Mouse (Mus musculus): ENCODE measurements around the gene Ccdc141.
"Not testable (repeated sequence)": the region's sequence is repeated elsewhere in the genome, so short reads cannot be mapped to it uniquely, and the experiment has no call there.

The Ccdc141 gene

GRCm38 (mm10) chr2:77039281-77039680, 131.2 kb downstream of the Ccdc141 start:
- ChIA-PET CTCF (no interaction called here), POLR2A (no interaction called here)

GRCm38 (mm10) chr2:77037211-77037610, 133.2 kb downstream of the Ccdc141 start:
- ChIA-PET CTCF (no interaction called here), POLR2A (interaction anchor here in 1 of 4 experiments (0.6 kb wide), 1 partner anchor 389 kb away, joined by 4 read pairs; the partner anchor contains the start of gene Pjvk)

GRCm38 (mm10) chr2:77034112-77034511, 136.3 kb downstream of the Ccdc141 start:
- POLR2A ChIA-PET: no interaction called here
- CTCF ChIA-PET: interaction anchor here in 1 of 4 experiments (0.5 kb wide), 1 partner anchor 21 kb away, joined by 7 read pairs; no protein-coding TSS in a partner anchor

GRCm38 (mm10) chr2:77033322-77034060, 136.9 kb downstream of the Ccdc141 start:
- POLR2A ChIA-PET: no interaction called here
- CTCF ChIA-PET: no interaction called here

GRCm38 (mm10) chr2:77020649-77021048, 149.8 kb downstream of the Ccdc141 start:
- CTCF ChIA-PET: no interaction called here

GRCm38 (mm10) chr2:77017735-77018134, 152.7 kb downstream of the Ccdc141 start:
- POLR2A ChIA-PET: no interaction called here
- CTCF ChIA-PET: no interaction called here

More at GRCm38 (mm10) chr2:77020649-77021048, 149.8 kb downstream of the Ccdc141 start:
- POLR2A ChIA-PET: no interaction called here

GRCm38 (mm10) chr2:77013449-77013848, 157.0 kb downstream of the Ccdc141 start:
- CTCF ChIA-PET: interaction anchor here in 1 of 4 experiments (2.1 kb wide), 1 partner anchor 33 kb away, joined by 5 read pairs; no protein-coding TSS in a partner anchor
- POLR2A ChIA-PET: not testable (repeated sequence)

GRCm38 (mm10) chr2:77011981-77012380, 158.5 kb downstream of the Ccdc141 start:
- CTCF ChIA-PET: interaction anchor here in 1 of 4 experiments (2.1 kb wide), 1 partner anchor 32 kb away, joined by 5 read pairs; no protein-coding TSS in a partner anchor

GRCm38 (mm10) chr2:77007015-77007414, 163.4 kb downstream of the Ccdc141 start:
- POLR2A ChIA-PET: interaction anchor here in 1 of 4 experiments (1.2 kb wide), 1 partner anchor 20 kb away, joined by 3 read pairs; no protein-coding TSS in a partner anchor
- CTCF ChIA-PET: no interaction called here

More at GRCm38 (mm10) chr2:77011981-77012380, 158.5 kb downstream of the Ccdc141 start:
- POLR2A ChIA-PET: interaction anchor here in 1 of 4 experiments (1.0 to 1.3 kb wide), 2 partner anchors 23 to 31 kb away, joined by 4 to 8 read pairs; no protein-coding TSS in a partner anchor

- CTCF ChIA-PET: interaction anchor here in 2 of 4 experiments (0.6 kb wide), 2 partner anchors 305 to 440 kb away, joined by 4 to 5 read pairs; no protein-coding TSS in a partner anchor
- POLR2A ChIA-PET: interaction anchor here in 1 of 4 experiments (0.6 kb wide), 2 partner anchors 20 to 681 kb away, joined by 5 read pairs; no protein-coding TSS in a partner anchor
These were observed 167.3 kb downstream of the Ccdc141 start for GRCm38 (mm10) chr2:77003148-77003547.

- POLR2A ChIA-PET: interaction anchor here in 1 of 4 experiments (1.1 to 1.4 kb wide), 2 partner anchors 18 kb away, joined by 3 read pairs; no protein-coding TSS in a partner anchor
- CTCF ChIA-PET: interaction anchor here in 2 of 4 experiments (0.6 kb wide), 2 partner anchors 164 to 351 kb away, joined by 3 to 4 read pairs; no protein-coding TSS in a partner anchor
These were observed 172.1 kb downstream of the Ccdc141 start for GRCm38 (mm10) chr2:76998351-76998750.

GRCm38 (mm10) chr2:76992493-76993201, 177.8 kb downstream of the Ccdc141 start:
- POLR2A ChIA-PET: interaction anchor here in 1 of 4 experiments (1.1 to 1.4 kb wide), 3 partner anchors 13 to 177 kb away, joined by 3 to 4 read pairs (median 4); partner anchors contain the start of gene Ccdc141
- CTCF ChIA-PET: interaction anchor here in 1 of 4 experiments (1.4 kb wide), 1 partner anchor 12 kb away, joined by 3 read pairs; no protein-coding TSS in a partner anchor

- CTCF ChIA-PET: interaction anchor here in 1 of 4 experiments (0.8 kb wide), 1 partner anchor 121 kb away, joined by 3 read pairs; no protein-coding TSS in a partner anchor
- POLR2A ChIA-PET: interaction anchor here in 1 of 4 experiments (1.1 kb wide), 1 partner anchor 19 kb away, joined by 3 read pairs; no protein-coding TSS in a partner anchor
These were observed 183.1 kb downstream of the Ccdc141 start for GRCm38 (mm10) chr2:76987317-76987716.

- POLR2A ChIA-PET: interaction anchor here in 1 of 4 experiments (0.7 kb wide), 1 partner anchor 159 kb away, joined by 3 read pairs; no protein-coding TSS in a partner anchor
- CTCF ChIA-PET: interaction anchor here in 1 of 4 experiments (0.7 kb wide), 1 partner anchor 13 kb away, joined by 3 read pairs; no protein-coding TSS in a partner anchor
These were observed 186.1 kb downstream of the Ccdc141 start for GRCm38 (mm10) chr2:76984384-76984783.

GRCm38 (mm10) chr2:76983601-76984000, 186.8 kb downstream of the Ccdc141 start:
- POLR2A ChIA-PET: interaction anchor here in 1 of 4 experiments (0.5 to 1.0 kb wide), 2 partner anchors 11 to 19 kb away, joined by 4 to 5 read pairs; no protein-coding TSS in a partner anchor
- CTCF ChIA-PET: interaction anchor here in 2 of 4 experiments (0.7 kb wide), 3 partner anchors 8 to 13 kb away, joined by 3 to 12 read pairs (median 6); no protein-coding TSS in a partner anchor

- POLR2A ChIA-PET: no interaction called here
- CTCF ChIA-PET: interaction anchor here in 2 of 4 experiments (1.0 to 3.2 kb wide), 2 partner anchors 12 to 13 kb away, joined by 3 to 28 read pairs; no protein-coding TSS in a partner anchor
These were observed 187.9 kb downstream of the Ccdc141 start, which contains the start of gene Ttn for GRCm38 (mm10) chr2:76982391-76983145. Gene Ttn, minus strand, starts transcription at chr2:76982547.

GRCm38 (mm10) chr2:76981717-76982116, 188.7 kb downstream of the Ccdc141 start:
- CTCF ChIA-PET: interaction anchor here in 3 of 4 experiments (0.7 to 3.2 kb wide), 3 partner anchors 11 to 12 kb away, joined by 3 to 28 read pairs (median 4); no protein-coding TSS in a partner anchor
- POLR2A ChIA-PET: interaction anchor here in 1 of 4 experiments (2.3 kb wide), 1 partner anchor 31 kb away, joined by 8 read pairs; no protein-coding TSS in a partner anchor

- ChIA-PET CTCF (interaction anchor here (0.6 to 3.2 kb wide), 41 partner anchors 8 to 1280 kb away, joined by 3 to 28 read pairs (median 3); no protein-coding TSS in a partner anchor), POLR2A (interaction anchor here in 2 of 4 experiments (0.5 to 2.3 kb wide), 8 partner anchors 8 to 1344 kb away, joined by 3 to 8 read pairs (median 4); no protein-coding TSS in a partner anchor)
These were observed 190.3 kb downstream of the Ccdc141 start for GRCm38 (mm10) chr2:76980146-76980545.

Data from embryonic stem cell, embryonic (primary cell).